Mouse (Mus musculus) thymus, adult 2 months (tissue): ENCODE results near the gene Ripk3.

ENCODE experiments used
- CTCF ChIP-seq: fragments of 200-500 bp; IDR thresholded peaks from 2 replicates; pipeline ENCODE4 v1.5.1; 2012; ENCODE audit warnings: mild to moderate bottlenecking, control low read depth, low read length, moderate library complexity, borderline replicate concordance; ENCODE audit not compliant: control insufficient read depth, poor library complexity, insufficient read depth; ENCODE audit errors: extremely low read depth
- POLR2A ChIP-seq: fragments of 200-500 bp; IDR thresholded peaks from 2 replicates; pipeline ENCODE4 v1.6.1; 2012; ENCODE audit warnings: mild to moderate bottlenecking, low read length, control low read depth, moderate library complexity; ENCODE audit not compliant: control insufficient read depth, poor library complexity, insufficient read depth; ENCODE audit errors: extremely low read depth

- TF ChIP-seq POLR2A (no peak), CTCF (no peak)
These were observed 26.7 kb upstream of the Ripk3 start for GRCm38 (mm10) chr14:55815310-55815751.
